Mouse (Mus musculus): ENCODE measurements around the gene Tspan33. TPM values are rescaled to one million over a fixed set of nuclear protein-coding genes. Genes with fewer than 3 reads are reported as not detected.
A peak's percentile ranks its signal among the peaks of the same experiment; 100 is the strongest.
"Not testable (repeated sequence)": the region's sequence is repeated elsewhere in the genome, so short reads cannot be mapped to it uniquely, and the experiment has no call there.

Tspan33 gene
- polyA plus RNA-seq, 1 experiment from 2014 or later: 5.2 TPM

GRCm38 (mm10) chr6:29673739-29674138, 20.3 kb upstream of the Tspan33 start:
- H3K9ac ChIP-seq (replicated peaks): no peak overlapping the region
- 28% methylated on average over 2 of the region's 2 CpGs for WGBS
- H3K27ac ChIP-seq: no peak overlapping the region
- no peak for ATAC-seq (ENCODE audit: insufficient number of reproducible peaks, insufficient read depth, low FRiP score, low TSS enrichment, low read depth)
- no peak overlapping the region for H3K4me3 ChIP-seq (replicated peaks)
- no peaks in the 10 kb centered on the region for H3K36me3 ChIP-seq
- H3K4me1 ChIP-seq (replicated peaks): no peaks in the 10 kb centered on the region
- H3K27me3 ChIP-seq: no peaks in the 10 kb centered on the region
- no peak overlapping the region for H3K4me2 ChIP-seq
- no peaks in the 10 kb centered on the region for H3K9me3 ChIP-seq

- not testable (repeated sequence) for H3K4me3 ChIP-seq (replicated peaks)
These were observed 14.0 kb upstream of the Tspan33 start for GRCm38 (mm10) chr6:29679947-29680550.

GRCm38 (mm10) chr6:29681853-29682252, 12.2 kb upstream of the Tspan33 start:
- no peak overlapping the region for H3K27ac ChIP-seq
- H3K36me3 ChIP-seq: no peaks in the 10 kb centered on the region
- ATAC-seq (ENCODE audit: insufficient number of reproducible peaks, insufficient read depth, low FRiP score, low TSS enrichment, low read depth): no peak
- WGBS: 80% methylated on average over 4 of the region's 4 CpGs
- no peaks in the 10 kb centered on the region for H3K9me3 ChIP-seq
- H3K4me3 ChIP-seq (replicated peaks): no peak overlapping the region
- no peaks in the 10 kb centered on the region for H3K4me1 ChIP-seq (replicated peaks)
- no peak overlapping the region for H3K9ac ChIP-seq (replicated peaks)
- H3K27me3 ChIP-seq: no peaks in the 10 kb centered on the region
- no peak overlapping the region for H3K4me2 ChIP-seq

More at GRCm38 (mm10) chr6:29679947-29680550, 14.0 kb upstream of the Tspan33 start:
- not testable (repeated sequence) for ATAC-seq (ENCODE audit: insufficient number of reproducible peaks, insufficient read depth, low FRiP score, low TSS enrichment, low read depth); H3K4me2 ChIP-seq; H3K27me3 ChIP-seq; H3K9ac ChIP-seq (replicated peaks); H3K4me1 ChIP-seq (replicated peaks); H3K27ac ChIP-seq; H3K9me3 ChIP-seq; H3K36me3 ChIP-seq
- 88% methylated on average over 10 of the region's 10 CpGs for WGBS

DNA sequence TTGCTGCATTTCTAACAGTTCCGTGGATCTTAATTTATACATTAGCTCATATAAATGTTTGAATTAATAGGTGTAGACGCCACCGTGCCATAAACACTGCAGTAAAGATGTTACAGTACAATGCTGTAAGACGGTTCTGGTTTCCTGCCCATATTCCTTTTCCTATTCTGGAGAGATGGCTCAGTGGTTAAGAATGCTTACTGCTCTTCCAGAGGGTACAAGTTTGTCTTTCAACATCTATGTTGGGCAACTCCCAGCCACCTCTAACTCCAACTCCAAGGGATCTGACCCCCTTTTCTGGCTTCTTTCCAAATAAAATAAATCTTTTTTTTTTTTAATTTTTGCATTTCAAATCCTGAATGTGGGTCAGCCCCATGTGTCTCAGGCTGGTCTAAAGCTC, 9.3 kb upstream of the Tspan33 start:
- WGBS: 83% methylated on average over 4 of the region's 4 CpGs
- Histone ChIP-seq H3K27ac (no peak overlapping the region), H3K36me3 (no peaks in the 10 kb centered on the region), H3K9me3 (no peaks in the 10 kb centered on the region), H3K9ac (replicated peaks) (no peak overlapping the region), H3K27me3 (peaks cover 5% of the 10 kb centered on the region), H3K4me3 (replicated peaks) (no peak overlapping the region), H3K4me1 (replicated peaks) (no peaks in the 10 kb centered on the region), H3K4me2 (no peak overlapping the region)
- no peak for ATAC-seq (ENCODE audit: insufficient number of reproducible peaks, insufficient read depth, low FRiP score, low TSS enrichment, low read depth)

DNA sequence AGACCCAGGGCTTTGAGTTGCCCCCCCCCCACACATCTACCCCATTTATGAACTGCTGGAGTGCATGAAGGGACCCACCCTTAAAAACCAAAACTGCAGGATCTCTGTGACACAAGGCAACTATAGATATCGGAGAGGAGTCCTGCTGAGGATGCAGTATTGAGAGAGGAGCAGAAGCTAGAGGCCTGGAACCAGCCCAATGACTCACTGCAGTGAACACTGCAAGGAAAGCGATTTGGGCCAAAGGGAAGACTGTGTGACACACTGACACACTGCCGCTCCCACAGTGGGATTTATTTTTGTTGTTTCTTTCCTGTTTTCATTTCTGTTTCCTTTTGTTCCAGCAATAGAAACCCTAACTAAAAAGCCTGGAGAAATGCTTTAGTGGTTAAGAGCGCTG, 8.1 kb upstream of the Tspan33 start:
- Histone ChIP-seq H3K27ac (no peak overlapping the region), H3K4me2 (no peak overlapping the region), H3K9me3 (no peaks in the 10 kb centered on the region), H3K4me3 (replicated peaks) (no peak overlapping the region), H3K36me3 (no peaks in the 10 kb centered on the region), H3K27me3 (peaks cover 12% of the 10 kb centered on the region), H3K4me1 (replicated peaks) (no peaks in the 10 kb centered on the region), H3K9ac (replicated peaks) (0 out of 2 replicates have a peak overlapping the region, but pooled peaks have one; percentile 8)
- ATAC-seq (ENCODE audit: insufficient number of reproducible peaks, insufficient read depth, low FRiP score, low TSS enrichment, low read depth): no peak; the same call in 1 of the 2 replicates
- 88% methylated on average over 4 of the region's 4 CpGs for WGBS

DNA sequence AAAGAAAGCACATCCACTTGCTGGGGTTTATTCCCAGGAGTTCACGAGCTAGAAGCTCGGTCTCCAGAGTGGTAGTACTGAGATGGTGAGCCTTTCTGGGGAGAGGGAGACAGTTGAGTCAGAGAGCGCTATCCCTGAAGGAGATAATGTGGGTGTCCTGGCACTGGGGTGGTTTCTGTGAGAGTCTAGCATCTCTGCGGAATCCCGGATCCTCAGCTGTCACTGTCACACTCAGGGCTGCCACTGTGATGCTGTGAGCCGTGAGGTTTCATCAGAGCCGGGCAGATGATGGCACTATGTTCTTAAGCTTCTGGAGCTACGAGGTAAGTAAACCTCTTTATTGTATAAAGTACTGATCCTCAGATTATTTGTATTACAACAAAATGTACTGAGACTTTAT, 4.6 kb upstream of the Tspan33 start:
- no peak overlapping the region for H3K27ac ChIP-seq
- no peaks in the 10 kb centered on the region for H3K9me3 ChIP-seq
- no peaks in the 10 kb centered on the region for H3K36me3 ChIP-seq
- H3K9ac ChIP-seq (replicated peaks): no peak overlapping the region
- 78% methylated on average over 8 of the region's 8 CpGs for WGBS
- peaks cover 5% of the 10 kb centered on the region for H3K4me1 ChIP-seq (replicated peaks)
- H3K4me2 ChIP-seq: no peak overlapping the region
- no peak for ATAC-seq (ENCODE audit: insufficient number of reproducible peaks, insufficient read depth, low FRiP score, low TSS enrichment, low read depth)
- H3K4me3 ChIP-seq (replicated peaks): no peak overlapping the region
- H3K27me3 ChIP-seq: peaks cover 41% of the 10 kb centered on the region

- H3K9me3 ChIP-seq: no peaks in the 10 kb centered on the region
- ATAC-seq (ENCODE audit: insufficient number of reproducible peaks, insufficient read depth, low FRiP score, low TSS enrichment, low read depth): 0 out of 2 replicates have a peak, but pooled peaks have one; percentile 5
- peak overlapping the region; percentile 78 for H3K4me3 ChIP-seq (replicated peaks)
- H3K27me3 ChIP-seq: peaks cover 64% of the 10 kb centered on the region
- peak overlapping the region; percentile 73 for H3K9ac ChIP-seq (replicated peaks)
- WGBS: 5% methylated on average over 35 of the region's 35 CpGs
- peaks cover 10% of the 10 kb centered on the region for H3K4me1 ChIP-seq (replicated peaks)
- no peaks in the 10 kb centered on the region for H3K36me3 ChIP-seq
- H3K4me2 ChIP-seq: peak overlapping the region; percentile 99
- H3K27ac ChIP-seq: no peak overlapping the region
These were observed 610 bp downstream of the Tspan33 start for GRCm38 (mm10) chr6:29694375-29695289.

GRCm38 (mm10) chr6:29695290-29695674, 1.3 kb downstream of the Tspan33 start:
- ATAC-seq (ENCODE audit: insufficient number of reproducible peaks, insufficient read depth, low FRiP score, low TSS enrichment, low read depth): no peak
- WGBS: 57% methylated on average over 3 of the region's 3 CpGs
- no peaks in the 10 kb centered on the region for H3K36me3 ChIP-seq
- no peaks in the 10 kb centered on the region for H3K9me3 ChIP-seq
- no peak overlapping the region for H3K27ac ChIP-seq
- H3K4me3 ChIP-seq (replicated peaks): peak overlapping the region; percentile 78; the same call in 1 of the 2 replicates
- no peak overlapping the region for H3K9ac ChIP-seq (replicated peaks)
- H3K27me3 ChIP-seq: peaks cover 59% of the 10 kb centered on the region
- H3K4me1 ChIP-seq (replicated peaks): peaks cover 10% of the 10 kb centered on the region
- H3K4me2 ChIP-seq: peak overlapping the region; percentile 99; the same call in 1 of the 2 replicates

DNA sequence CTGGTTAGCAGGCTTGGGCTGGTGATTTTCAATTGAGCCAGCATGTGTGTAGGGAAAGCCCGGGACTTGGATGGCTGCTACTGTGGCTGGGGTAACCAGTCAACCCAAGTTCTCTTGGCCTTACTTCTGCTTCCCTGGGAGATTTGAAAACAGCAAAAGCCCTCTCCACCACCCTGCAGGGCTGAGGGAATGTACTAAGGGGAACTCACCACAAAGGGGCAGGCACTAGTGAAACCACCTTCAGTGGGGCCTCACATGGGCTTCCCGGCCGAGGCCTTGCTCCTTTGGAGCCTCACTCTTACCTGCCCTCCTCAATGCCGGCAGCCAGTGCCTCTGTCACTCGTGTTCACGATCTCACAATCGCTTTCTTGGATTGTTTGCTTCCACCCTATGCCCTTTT, 2.0 kb downstream of the Tspan33 start:
- WGBS: 82% methylated on average over 7 of the region's 7 CpGs
- Histone ChIP-seq H3K4me1 (replicated peaks) (peaks cover 10% of the 10 kb centered on the region), H3K36me3 (no peaks in the 10 kb centered on the region), H3K9ac (replicated peaks) (no peak overlapping the region), H3K27ac (no peak overlapping the region), H3K9me3 (no peaks in the 10 kb centered on the region), H3K27me3 (peaks cover 56% of the 10 kb centered on the region), H3K4me2 (no peak overlapping the region), H3K4me3 (replicated peaks) (no peak overlapping the region)
- no peak for ATAC-seq (ENCODE audit: insufficient number of reproducible peaks, insufficient read depth, low FRiP score, low TSS enrichment, low read depth)

- no peak overlapping the region for H3K4me2 ChIP-seq
- H3K36me3 ChIP-seq: no peaks in the 10 kb centered on the region
- H3K4me1 ChIP-seq (replicated peaks): peaks cover 10% of the 10 kb centered on the region
- no peaks in the 10 kb centered on the region for H3K9me3 ChIP-seq
- peaks cover 46% of the 10 kb centered on the region for H3K27me3 ChIP-seq
- no peak overlapping the region for H3K9ac ChIP-seq (replicated peaks)
- ATAC-seq (ENCODE audit: insufficient number of reproducible peaks, insufficient read depth, low FRiP score, low TSS enrichment, low read depth): no peak
- no peak overlapping the region for H3K27ac ChIP-seq
- no peak overlapping the region for H3K4me3 ChIP-seq (replicated peaks)
These were observed 3.1 kb downstream of the Tspan33 start for GRCm38 (mm10) chr6:29697139-29697538.

GRCm38 (mm10) chr6:29697548-29697947, 3.5 kb downstream of the Tspan33 start:
- WGBS: 45% methylated on average over 3 of the region's 3 CpGs
- no peak overlapping the region for H3K4me2 ChIP-seq
- H3K4me1 ChIP-seq (replicated peaks): peaks cover 10% of the 10 kb centered on the region
- no peak overlapping the region for H3K27ac ChIP-seq
- no peak overlapping the region for H3K9ac ChIP-seq (replicated peaks)
- H3K4me3 ChIP-seq (replicated peaks): no peak overlapping the region
- H3K27me3 ChIP-seq: peaks cover 43% of the 10 kb centered on the region
- H3K36me3 ChIP-seq: no peaks in the 10 kb centered on the region
- no peaks in the 10 kb centered on the region for H3K9me3 ChIP-seq
- peak; percentile 57; the same call in 1 of the 2 replicates for ATAC-seq (ENCODE audit: insufficient number of reproducible peaks, insufficient read depth, low FRiP score, low TSS enrichment, low read depth)
